ENCODE assay signal across 8 mouse cellular contexts in the genomic region with DNA sequence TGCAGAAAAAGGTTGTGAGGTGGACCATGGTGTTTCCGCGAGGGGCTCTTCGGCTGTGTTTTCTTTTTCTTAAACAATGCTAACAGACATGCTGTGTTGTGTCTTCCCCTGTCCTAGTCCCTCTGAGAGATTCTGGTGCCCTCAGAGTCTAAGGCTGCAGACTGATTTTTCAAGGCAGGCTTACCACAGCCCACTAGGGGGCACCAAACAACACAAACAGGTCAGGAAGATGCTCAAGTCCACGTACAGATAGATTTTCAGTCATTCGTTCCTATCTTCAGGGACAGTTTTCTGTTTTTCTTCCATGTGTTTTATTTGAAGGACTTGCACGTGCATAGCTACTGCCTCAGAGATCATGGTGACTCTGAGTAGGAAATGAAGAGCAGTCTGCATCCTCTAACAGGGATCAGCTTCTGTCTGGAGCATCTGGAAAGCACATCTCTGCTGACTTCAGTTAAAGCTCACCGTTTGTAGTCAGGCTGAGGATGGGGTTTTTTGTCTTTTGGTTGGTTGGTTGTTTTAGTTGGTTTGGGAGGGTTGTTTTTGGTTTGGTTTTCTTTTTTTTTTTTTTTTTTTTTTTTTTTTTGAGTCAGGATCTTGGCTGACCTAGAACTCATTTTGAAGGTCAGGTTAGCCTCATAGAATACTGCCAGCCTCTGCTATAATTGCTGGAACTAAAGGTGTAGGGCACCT. TPM values are rescaled to one million over a fixed set of nuclear protein-coding genes. Genes with fewer than 3 reads are reported as not detected.
A peak's percentile ranks its signal among the peaks of the same experiment; 100 is the strongest.
DNase-seq lines count a peak whose midpoint lies in the region; ATAC-seq and TF ChIP-seq lines count a peak whose summit lies in the region.

No protein-coding gene starts in this region.

- no peak for TF ChIP-seq POLR2A in cortical plate, adult 2 months (IDR thresholded peaks at IDR 0.05; ENCODE audit: extremely low read depth, insufficient read depth, low read length)

- no peaks in the 10 kb centered on the region for H3K27me3 ChIP-seq in forebrain, postnatal 0 days (ENCODE audit: insufficient read depth, low read length)
- H3K27me3 ChIP-seq in forebrain, embryonic 12.5 days: no peaks in the 10 kb centered on the region

- H3K4me3 ChIP-seq in forebrain, postnatal 0 days (ENCODE audit: low read depth, low read length): no peak overlapping the region
- H3K4me3 ChIP-seq in forebrain, embryonic 12.5 days (replicated peaks): no peak overlapping the region
- H3K4me3 ChIP-seq in cortical plate, adult 2 months (ENCODE audit: insufficient read depth, low read length): no peak overlapping the region

- no peak overlapping the region for H3K4me2 ChIP-seq in forebrain, postnatal 0 days (ENCODE audit: low read depth)
- no peak overlapping the region for H3K4me2 ChIP-seq in forebrain, embryonic 12.5 days

- no peaks in the 10 kb centered on the region for H3K4me1 ChIP-seq in forebrain, postnatal 0 days (ENCODE audit: insufficient read depth)
- peaks cover 9% of the 10 kb centered on the region for H3K4me1 ChIP-seq in forebrain, embryonic 12.5 days
- no peaks in the 10 kb centered on the region; the same call in 1 of the 2 replicates for H3K4me1 ChIP-seq in cortical plate, adult 2 months (ENCODE audit: control insufficient read depth, insufficient read depth, low read length)

- ATAC-seq in forebrain, postnatal 0 days: 0 out of 2 replicates have a peak, but pooled peaks have one; percentile 34
- ATAC-seq in forebrain, embryonic 12.5 days (ENCODE audit: low FRiP score): no peak; the same call in 1 of the 2 replicates
- peak; percentile 77 for ATAC-seq in megakaryocyte progenitor cell, adult 5-6 weeks (replicated peaks; ENCODE audit: poor library complexity)

- H3K36me3 ChIP-seq in forebrain, postnatal 0 days (ENCODE audit: insufficient read depth): no peaks in the 10 kb centered on the region
- no peaks in the 10 kb centered on the region for H3K36me3 ChIP-seq in forebrain, embryonic 12.5 days (replicated peaks)

- 28% methylated on average over 7 of the region's 7 CpGs for WGBS in forebrain, postnatal 0 days
- 34% methylated on average over 7 of the region's 7 CpGs for WGBS in forebrain, embryonic 12.5 days

- peak; percentile 91 for DNase-seq in forebrain, postnatal 0 days
- DNase-seq in adrenal gland, adult 18-20 months (ENCODE audit: low spot score in 2 of 2): peak; percentile 80 to 82
- DNase-seq in heart, adult 9 months (ENCODE audit: low spot score in 2 of 2): peak; percentile 53 to 76
- DNase-seq in layer of hippocampus, postnatal 25 days (ENCODE audit: extremely low spot score in 1 of 2, low spot score in 1 of 2): peak; percentile 72 to 89
- peak; percentile 40 to 70 for DNase-seq in spleen, postnatal 14 days (ENCODE audit: low spot score in 2 of 2)

- H3K9ac ChIP-seq in forebrain, postnatal 0 days: no peak overlapping the region
- no peak overlapping the region for H3K9ac ChIP-seq in forebrain, embryonic 12.5 days

- no peaks in the 10 kb centered on the region for H3K9me3 ChIP-seq in forebrain, postnatal 0 days (ENCODE audit: low read length)
- no peaks in the 10 kb centered on the region for H3K9me3 ChIP-seq in forebrain, embryonic 12.5 days

- no peak overlapping the region; the same call in 1 of the 2 replicates for H3K27ac ChIP-seq in forebrain, postnatal 0 days (ENCODE audit: low read depth, low read length)
- H3K27ac ChIP-seq in forebrain, embryonic 12.5 days: no peak overlapping the region
- H3K27ac ChIP-seq in cortical plate, adult 2 months (ENCODE audit: insufficient read depth, low read length): no peak overlapping the region

- TF ChIP-seq CTCF in forebrain, postnatal 0 days (IDR thresholded peaks at IDR 0.05; ENCODE audit: low read depth): peak; percentile 95
- TF ChIP-seq CTCF in cortical plate, adult 2 months (IDR thresholded peaks at IDR 0.05; ENCODE audit: extremely low read depth, insufficient read depth, low read length): peak; percentile 96

RNA-seq across cellular contexts. Expression of a gene that starts 13.1 kb away (rescaled TPM):
- 0.19 TPM in 1 of 2 replicates, not detected in the other for total RNA-seq in forebrain, postnatal 0 days (2014; rRNA removed)
- not detected in 2 replicates for polyA plus RNA-seq in forebrain, postnatal 0 days (2015; fragmentation: Nextera tagmentation; extraction: Ambion mirVana)
- polyA plus RNA-seq in forebrain, embryonic 12.5 days (2016; fragmentation: Nextera tagmentation; extraction: Ambion mirVana): not detected in 2 replicates
- total RNA-seq in adrenal gland, adult 18-20 months (2021): not detected
- not detected in 2 replicates for polyA plus RNA-seq in cortical plate, adult 2 months (2012; rRNA removed)
- total RNA-seq in layer of hippocampus, postnatal 25 days (2021): under 1 TPM; 0.16 to 0.17 TPM
- total RNA-seq in megakaryocyte progenitor cell, adult 5-6 weeks (2015): not detected in 2 replicates
- total RNA-seq in megakaryocyte progenitor cell, adult 5-6 weeks (2017): not detected in 2 replicates

RNA-seq across cellular contexts. Expression of a gene that starts 45.9 kb away (rescaled TPM):
- 130 and 140 TPM in 2 replicates for total RNA-seq in forebrain, postnatal 0 days (2014; rRNA removed)
- 96.1 and 110 TPM in 2 replicates for polyA plus RNA-seq in forebrain, postnatal 0 days (2015; fragmentation: Nextera tagmentation; extraction: Ambion mirVana)
- 203 and 223 TPM in 2 replicates for polyA plus RNA-seq in forebrain, embryonic 12.5 days (2016; fragmentation: Nextera tagmentation; extraction: Ambion mirVana)
- 100 to 1,000 TPM; 275 to 337 TPM for total RNA-seq in adrenal gland, adult 18-20 months (2021)
- 344 and 411 TPM in 2 replicates for polyA plus RNA-seq in cortical plate, adult 2 months (2012; rRNA removed)
- 100 to 1,000 TPM; 285 to 296 TPM for total RNA-seq in layer of hippocampus, postnatal 25 days (2021)
- total RNA-seq in megakaryocyte progenitor cell, adult 5-6 weeks (2015): 308 and 417 TPM in 2 replicates
- total RNA-seq in megakaryocyte progenitor cell, adult 5-6 weeks (2017): 646 and 851 TPM in 2 replicates
